Mouse (Mus musculus): Measurements from ENCODE around the gene Plcl2. TPM values are rescaled to one million over a fixed set of nuclear protein-coding genes. Genes with fewer than 3 reads are reported as not detected.

Gene Plcl2
- polyA plus RNA-seq, 1 experiment, result 4.3 TPM

- TF ChIP-seq MYOD1 (IDR thresholded peaks at IDR 0.05; ENCODE audit: control insufficient read depth, insufficient read length, low read depth) (no peak), CEBPB (IDR thresholded peaks at IDR 0.05; ENCODE audit: low read depth) (no peak), FOSL1 (IDR thresholded peaks at IDR 0.05; ENCODE audit: insufficient read depth, low read length, poor library complexity, severe bottlenecking) (no peak), MAX (IDR thresholded peaks at IDR 0.05) (no peak), USF1 (IDR thresholded peaks at IDR 0.05; ENCODE audit: low read depth) (no peak), MYOG (IDR thresholded peaks at IDR 0.05; ENCODE audit: control insufficient read depth, extremely low read depth, insufficient read length) (no peak), CTCF (IDR thresholded peaks at IDR 0.05; ENCODE audit: control insufficient read depth, insufficient read depth, insufficient read length) (no peak)
- Histone ChIP-seq H3K79me3 (ENCODE audit: low read depth) (no peaks in the 10 kb centered on the region), H3K36me3 (ENCODE audit: control insufficient read depth, insufficient read depth) (no peaks in the 10 kb centered on the region), H3K4me3 (ENCODE audit: insufficient read depth, poor library complexity, severe bottlenecking) (no peak overlapping the region), H3K79me2 (ENCODE audit: control insufficient read depth, insufficient read depth) (no peaks in the 10 kb centered on the region), H3K27me3 (ENCODE audit: control insufficient read depth, insufficient read depth, insufficient read length) (no peaks in the 10 kb centered on the region), H3ac (ENCODE audit: control insufficient read depth, insufficient read length, low read depth) (no peak overlapping the region)
Observed at GRCm38 (mm10) chr17:50504070-50504846, 4.9 kb upstream of the Plcl2 start.

GRCm38 (mm10) chr17:50505910-50506634 lies 3.1 kb upstream of the Plcl2 start:
- H3K79me2 ChIP-seq (ENCODE audit: control insufficient read depth, insufficient read depth), result peaks cover 4% of the 10 kb centered on the region
- no peaks in the 10 kb centered on the region for H3K27me3 ChIP-seq (ENCODE audit: control insufficient read depth, insufficient read depth, insufficient read length)
- H3K79me3 ChIP-seq (ENCODE audit: low read depth), result no peaks in the 10 kb centered on the region
- no peak for TF ChIP-seq MYOD1 (IDR thresholded peaks at IDR 0.05; ENCODE audit: control insufficient read depth, insufficient read length, low read depth)
- TF ChIP-seq CTCF (IDR thresholded peaks at IDR 0.05; ENCODE audit: control insufficient read depth, insufficient read depth, insufficient read length), result no peak
- TF ChIP-seq MYOG (IDR thresholded peaks at IDR 0.05; ENCODE audit: control insufficient read depth, extremely low read depth, insufficient read length), result no peak
- no peak for TF ChIP-seq FOSL1 (IDR thresholded peaks at IDR 0.05; ENCODE audit: insufficient read depth, low read length, poor library complexity, severe bottlenecking)
- no peak for TF ChIP-seq CEBPB (IDR thresholded peaks at IDR 0.05; ENCODE audit: low read depth)
- no peak for TF ChIP-seq USF1 (IDR thresholded peaks at IDR 0.05; ENCODE audit: low read depth)
- no peak for TF ChIP-seq MAX (IDR thresholded peaks at IDR 0.05)
- no peak overlapping the region for H3K4me3 ChIP-seq (ENCODE audit: insufficient read depth, poor library complexity, severe bottlenecking)
- no peak overlapping the region for H3ac ChIP-seq (ENCODE audit: control insufficient read depth, insufficient read length, low read depth)
- H3K36me3 ChIP-seq (ENCODE audit: control insufficient read depth, insufficient read depth), result no peaks in the 10 kb centered on the region

- Histone ChIP-seq H3K79me2 (ENCODE audit: control insufficient read depth, insufficient read depth) (peaks cover 6% of the 10 kb centered on the region), H3K36me3 (ENCODE audit: control insufficient read depth, insufficient read depth) (no peaks in the 10 kb centered on the region)
Observed at GRCm38 (mm10) chr17:50506861-50507321, 2.3 kb upstream of the Plcl2 start.

GRCm38 (mm10) chr17:50508055-50508774 lies 988 bp upstream of the Plcl2 start:
- Histone ChIP-seq H3K27me3 (ENCODE audit: control insufficient read depth, insufficient read depth, insufficient read length) (no peaks in the 10 kb centered on the region), H3K79me3 (ENCODE audit: low read depth) (no peaks in the 10 kb centered on the region), H3ac (ENCODE audit: control insufficient read depth, insufficient read length, low read depth) (peak overlapping the region; percentile 63), H3K79me2 (ENCODE audit: control insufficient read depth, insufficient read depth) (peaks cover 6% of the 10 kb centered on the region), H3K36me3 (ENCODE audit: control insufficient read depth, insufficient read depth) (no peaks in the 10 kb centered on the region), H3K4me3 (ENCODE audit: insufficient read depth, poor library complexity, severe bottlenecking) (no peak overlapping the region)
- TF ChIP-seq CTCF (IDR thresholded peaks at IDR 0.05; ENCODE audit: control insufficient read depth, insufficient read depth, insufficient read length) (no peak), FOSL1 (IDR thresholded peaks at IDR 0.05; ENCODE audit: insufficient read depth, low read length, poor library complexity, severe bottlenecking) (no peak), CEBPB (IDR thresholded peaks at IDR 0.05; ENCODE audit: low read depth) (no peak), MAX (IDR thresholded peaks at IDR 0.05) (no peak), USF1 (IDR thresholded peaks at IDR 0.05; ENCODE audit: low read depth) (no peak), MYOG (IDR thresholded peaks at IDR 0.05; ENCODE audit: control insufficient read depth, extremely low read depth, insufficient read length) (no peak), MYOD1 (IDR thresholded peaks at IDR 0.05; ENCODE audit: control insufficient read depth, insufficient read length, low read depth) (no peak)

More at GRCm38 (mm10) chr17:50506861-50507321, 2.3 kb upstream of the Plcl2 start:
- H3K27me3 ChIP-seq (ENCODE audit: control insufficient read depth, insufficient read depth, insufficient read length), result no peaks in the 10 kb centered on the region
- no peak overlapping the region for H3ac ChIP-seq (ENCODE audit: control insufficient read depth, insufficient read length, low read depth)
- TF ChIP-seq CEBPB (IDR thresholded peaks at IDR 0.05; ENCODE audit: low read depth), result no peak
- TF ChIP-seq FOSL1 (IDR thresholded peaks at IDR 0.05; ENCODE audit: insufficient read depth, low read length, poor library complexity, severe bottlenecking), result no peak
- TF ChIP-seq CTCF (IDR thresholded peaks at IDR 0.05; ENCODE audit: control insufficient read depth, insufficient read depth, insufficient read length), result no peak
- TF ChIP-seq MAX (IDR thresholded peaks at IDR 0.05), result no peak
- TF ChIP-seq MYOG (IDR thresholded peaks at IDR 0.05; ENCODE audit: control insufficient read depth, extremely low read depth, insufficient read length), result no peak
- no peak for TF ChIP-seq MYOD1 (IDR thresholded peaks at IDR 0.05; ENCODE audit: control insufficient read depth, insufficient read length, low read depth)
- no peak for TF ChIP-seq USF1 (IDR thresholded peaks at IDR 0.05; ENCODE audit: low read depth)
- H3K79me3 ChIP-seq (ENCODE audit: low read depth), result no peaks in the 10 kb centered on the region
- no peak overlapping the region for H3K4me3 ChIP-seq (ENCODE audit: insufficient read depth, poor library complexity, severe bottlenecking)

- Histone ChIP-seq H3K27me3 (ENCODE audit: control insufficient read depth, insufficient read depth, insufficient read length) (no peaks in the 10 kb centered on the region), H3K79me3 (ENCODE audit: low read depth) (no peaks in the 10 kb centered on the region), H3K36me3 (ENCODE audit: control insufficient read depth, insufficient read depth) (no peaks in the 10 kb centered on the region), H3K4me3 (ENCODE audit: insufficient read depth, poor library complexity, severe bottlenecking) (peak overlapping the region; percentile 56), H3K79me2 (ENCODE audit: control insufficient read depth, insufficient read depth) (peaks cover 6% of the 10 kb centered on the region), H3ac (ENCODE audit: control insufficient read depth, insufficient read length, low read depth) (peak overlapping the region; percentile 63)
- TF ChIP-seq MYOD1 (IDR thresholded peaks at IDR 0.05; ENCODE audit: control insufficient read depth, insufficient read length, low read depth) (no peak), CTCF (IDR thresholded peaks at IDR 0.05; ENCODE audit: control insufficient read depth, insufficient read depth, insufficient read length) (peak; percentile 83)
Observed at GRCm38 (mm10) chr17:50508775-50509250, 390 bp upstream of the Plcl2 start.

All from C2C12 (cell line).